Mouse (Mus musculus) embryonic fibroblast, embryonic 13.5 days (primary cell): ENCODE data around the gene Eif4enif1. TPM values are rescaled to one million over a fixed set of nuclear protein-coding genes. Genes with fewer than 3 reads are reported as not detected.
A peak's percentile ranks its signal among the peaks of the same experiment; 100 is the strongest.

ENCODE experiments used
- H3K27ac ChIP-seq: 2 replicates; pipeline ENCODE4 v1.5.1; 2012; ENCODE audit warnings: low read length, control low read depth, inconsistent platforms; ENCODE audit not compliant: insufficient read depth
- H3K4me1 ChIP-seq: 2 replicates; pipeline ENCODE4 v1.6.1; 2011; ENCODE audit warnings: low read length; ENCODE audit not compliant: control insufficient read depth, insufficient read depth
- H3K4me3 ChIP-seq: 2 replicates; pipeline ENCODE4 v1.5.1; 2011; ENCODE audit warnings: mild to moderate bottlenecking, control low read depth, low read length; ENCODE audit not compliant: insufficient read depth
- CTCF ChIP-seq: IDR thresholded peaks from 2 replicates; pipeline ENCODE4 v1.5.1; 2011; ENCODE audit warnings: mild to moderate bottlenecking, control low read depth, low read length, moderate library complexity, borderline replicate concordance; ENCODE audit not compliant: insufficient read depth
- POLR2A ChIP-seq: IDR thresholded peaks from 2 replicates; pipeline ENCODE4 v1.6.1; 2011; ENCODE audit warnings: low read depth, mild to moderate bottlenecking, control low read depth, low read length, moderate library complexity
- polyA plus RNA-seq: library from polyadenylated mRNA; stranded (reverse); fragments of >200 nt; gene quantifications from 2 replicates; pipeline ENCODE4 v1.2.4, GENCODE M21; 2011; ENCODE audit warnings: low read depth; ENCODE audit not compliant: missing spikeins, insufficient read length

The Eif4enif1 gene
- polyA plus RNA-seq, 1 experiment = 71.9 TPM

- H3K4me1 ChIP-seq = no peaks in the 10 kb centered on the region; the same call in 1 of the 2 replicates
Measured at GRCm38 (mm10) chr11:3292062-3292421, 89.8 kb downstream of the Eif4enif1 start.

GRCm38 (mm10) chr11:3292711-3293249 lies 90.6 kb downstream of the Eif4enif1 start:
- Histone ChIP-seq H3K4me1 (peaks cover 3% of the 10 kb centered on the region), H3K4me3 (peak overlapping the region; percentile 91), H3K27ac (peak overlapping the region; percentile 66; the same call in 1 of the 2 replicates)
- TF ChIP-seq POLR2A (peak; percentile 36; the same call in 1 of the 2 replicates), CTCF (no peak)

More at GRCm38 (mm10) chr11:3292062-3292421, 89.8 kb downstream of the Eif4enif1 start:
- Histone ChIP-seq H3K4me3 (peak overlapping the region; percentile 91), H3K27ac (peak overlapping the region; percentile 66)
- TF ChIP-seq CTCF (no peak), POLR2A (peak; percentile 48)

GRCm38 (mm10) chr11:3293361-3293760 lies 91.2 kb downstream of the Eif4enif1 start:
- Histone ChIP-seq H3K4me1 (peaks cover 7% of the 10 kb centered on the region), H3K27ac (no peak overlapping the region), H3K4me3 (peak overlapping the region; percentile 91)

More at GRCm38 (mm10) chr11:3293361-3293760, 91.2 kb downstream of the Eif4enif1 start:
- TF ChIP-seq CTCF (no peak), POLR2A (no peak)

Other genes with a start within 250 kb of the Eif4enif1 start
- 17.1 TPM in 2 replicates for gene Sfi1, start 8.9 kb upstream of the Eif4enif1 start, polyA plus RNA-seq
- 102 and 112 TPM in 2 replicates for gene Drg1, start 64.0 kb downstream of the Eif4enif1 start, polyA plus RNA-seq
- 23.4 and 26.5 TPM in 2 replicates for gene Patz1, start 86.5 kb downstream of the Eif4enif1 start, polyA plus RNA-seq
- gene Pik3ip1, start 128.0 kb downstream of the Eif4enif1 start, polyA plus RNA-seq = 21.1 and 22.8 TPM in 2 replicates
- 58.3 and 68.6 TPM in 2 replicates for gene Limk2, start 206.8 kb downstream of the Eif4enif1 start, polyA plus RNA-seq
- 27.3 and 30.9 TPM in 2 replicates for gene Rnf185, start 250.0 kb downstream of the Eif4enif1 start, polyA plus RNA-seq